Mouse (Mus musculus) olfactory bulb, adult 2 months (tissue): ENCODE measurements around the gene C2cd4c.

Experiments
- CTCF ChIP-seq: fragments of 200-500 bp; IDR thresholded peaks from 2 replicates; pipeline ENCODE4 v1.5.1; 2012; ENCODE audit warnings: low read depth, mild to moderate bottlenecking, low read length, moderate library complexity; ENCODE audit not compliant: insufficient read depth
- POLR2A ChIP-seq: fragments of 200-500 bp; IDR thresholded peaks from 2 replicates; pipeline ENCODE4 v1.6.1; 2012; ENCODE audit warnings: mild to moderate bottlenecking, low read depth, low read length, moderate library complexity; ENCODE audit not compliant: insufficient read depth

DNA sequence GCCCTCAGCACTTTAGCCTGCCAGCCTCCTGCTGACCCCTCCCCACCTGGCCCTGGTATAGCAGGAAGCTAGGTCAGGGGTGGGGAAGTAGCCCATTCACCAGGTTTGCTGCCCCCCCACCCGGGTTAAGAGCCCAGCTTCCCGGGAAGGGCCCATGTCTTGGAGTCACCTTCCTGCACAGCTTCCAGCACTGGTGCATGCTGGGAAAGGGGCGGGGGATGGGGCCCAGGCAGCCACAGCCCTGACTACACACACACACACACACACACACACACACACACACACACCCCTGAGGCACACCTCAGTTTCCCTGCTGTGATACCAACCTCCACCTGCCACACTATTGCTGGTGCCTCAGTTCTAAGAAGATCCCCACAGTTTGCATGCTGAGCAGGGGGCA, 48.0 kb upstream of the C2cd4c start:
- TF ChIP-seq CTCF: no peak
- TF ChIP-seq POLR2A: no peak
